Mouse (Mus musculus): ENCODE measurements at regions not wholly inside any gene's neighbourhood (a gene's known extent, or its start where the extent isn't known, plus 50 kb on each side); places are given as distances from the start of the nearest gene placed in this dataset.

DNA sequence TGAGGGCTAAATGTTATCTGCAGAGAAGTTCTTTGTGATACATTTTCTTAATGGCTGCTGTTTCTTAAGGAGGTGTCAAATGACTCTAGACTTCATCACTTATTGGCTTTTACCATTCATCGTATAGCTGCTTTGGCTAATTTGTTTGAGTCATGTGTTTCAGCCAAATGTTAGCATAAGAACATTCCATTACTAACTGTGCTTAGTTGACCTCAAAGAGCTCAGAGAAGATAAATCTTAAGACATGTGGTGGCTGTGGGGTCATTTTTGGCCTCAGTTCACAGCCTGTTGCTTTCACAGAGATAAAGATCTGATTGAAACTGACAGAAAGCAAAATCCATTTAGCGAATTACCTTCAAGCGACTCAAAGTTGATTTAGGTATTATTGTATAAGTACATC is 743.6 kb downstream of the Hdgfl1 start:
- TF ChIP-seq CTCF (IDR thresholded peaks at IDR 0.05; ENCODE audit: low read depth, low read length) (no peak), POLR2A (IDR thresholded peaks at IDR 0.05; ENCODE audit: borderline replicate concordance, low read depth, low read length) (no peak)
- H3K4me1 ChIP-seq (ENCODE audit: control insufficient read depth, insufficient read depth, low read length): no peaks in the 10 kb centered on the region
- no peak overlapping the region for H3K27ac ChIP-seq (ENCODE audit: insufficient read depth, low read depth, low read length)
- no peak overlapping the region for H3K4me3 ChIP-seq (ENCODE audit: insufficient read depth, low read length)

DNA sequence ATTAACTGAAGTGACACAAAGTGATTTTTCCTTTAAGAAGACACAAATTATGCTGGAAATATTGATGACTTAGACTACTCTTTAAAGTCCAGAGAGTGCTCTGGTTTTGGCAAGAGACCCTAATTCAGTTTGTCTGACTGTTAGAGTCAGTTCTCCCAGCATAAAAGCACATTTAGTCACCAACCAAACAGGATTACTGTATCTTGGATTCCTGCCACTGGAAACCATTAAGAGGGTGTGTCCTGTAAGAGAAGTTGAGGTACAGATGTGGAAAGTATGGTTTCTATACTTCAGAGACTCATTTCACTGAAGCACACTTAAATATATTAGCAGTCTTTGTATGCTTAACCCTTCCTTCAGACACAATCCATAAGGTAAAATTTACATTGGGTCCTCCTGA is 745.3 kb downstream of the Hdgfl1 start:
- Histone ChIP-seq H3K4me3 (ENCODE audit: insufficient read depth, low read length) (no peak overlapping the region), H3K27ac (ENCODE audit: insufficient read depth, low read depth, low read length) (no peak overlapping the region), H3K4me1 (ENCODE audit: control insufficient read depth, insufficient read depth, low read length) (no peaks in the 10 kb centered on the region)
- TF ChIP-seq CTCF (IDR thresholded peaks at IDR 0.05; ENCODE audit: low read depth, low read length): no peak
- TF ChIP-seq POLR2A (IDR thresholded peaks at IDR 0.05; ENCODE audit: borderline replicate concordance, low read depth, low read length): no peak

GRCm38 (mm10) chr13:26020491-26020890 is 749.5 kb downstream of the Hdgfl1 start:
- TF ChIP-seq POLR2A (IDR thresholded peaks at IDR 0.05; ENCODE audit: borderline replicate concordance, low read depth, low read length) (no peak), CTCF (IDR thresholded peaks at IDR 0.05; ENCODE audit: low read depth, low read length) (no peak)
- Histone ChIP-seq H3K27ac (ENCODE audit: insufficient read depth, low read depth, low read length) (no peak overlapping the region), H3K4me3 (ENCODE audit: insufficient read depth, low read length) (no peak overlapping the region), H3K4me1 (ENCODE audit: control insufficient read depth, insufficient read depth, low read length) (no peaks in the 10 kb centered on the region)

GRCm38 (mm10) chr13:26009131-26009530 is 738.8 kb upstream of the Nrsn1 start:
- H3K4me1 ChIP-seq (ENCODE audit: control insufficient read depth, insufficient read depth, low read length): no peaks in the 10 kb centered on the region
- TF ChIP-seq CTCF (IDR thresholded peaks at IDR 0.05; ENCODE audit: low read depth, low read length): no peak
- no peak for TF ChIP-seq POLR2A (IDR thresholded peaks at IDR 0.05; ENCODE audit: borderline replicate concordance, low read depth, low read length)
- no peak overlapping the region for H3K27ac ChIP-seq (ENCODE audit: insufficient read depth, low read depth, low read length)
- no peak overlapping the region for H3K4me3 ChIP-seq (ENCODE audit: insufficient read depth, low read length)

DNA sequence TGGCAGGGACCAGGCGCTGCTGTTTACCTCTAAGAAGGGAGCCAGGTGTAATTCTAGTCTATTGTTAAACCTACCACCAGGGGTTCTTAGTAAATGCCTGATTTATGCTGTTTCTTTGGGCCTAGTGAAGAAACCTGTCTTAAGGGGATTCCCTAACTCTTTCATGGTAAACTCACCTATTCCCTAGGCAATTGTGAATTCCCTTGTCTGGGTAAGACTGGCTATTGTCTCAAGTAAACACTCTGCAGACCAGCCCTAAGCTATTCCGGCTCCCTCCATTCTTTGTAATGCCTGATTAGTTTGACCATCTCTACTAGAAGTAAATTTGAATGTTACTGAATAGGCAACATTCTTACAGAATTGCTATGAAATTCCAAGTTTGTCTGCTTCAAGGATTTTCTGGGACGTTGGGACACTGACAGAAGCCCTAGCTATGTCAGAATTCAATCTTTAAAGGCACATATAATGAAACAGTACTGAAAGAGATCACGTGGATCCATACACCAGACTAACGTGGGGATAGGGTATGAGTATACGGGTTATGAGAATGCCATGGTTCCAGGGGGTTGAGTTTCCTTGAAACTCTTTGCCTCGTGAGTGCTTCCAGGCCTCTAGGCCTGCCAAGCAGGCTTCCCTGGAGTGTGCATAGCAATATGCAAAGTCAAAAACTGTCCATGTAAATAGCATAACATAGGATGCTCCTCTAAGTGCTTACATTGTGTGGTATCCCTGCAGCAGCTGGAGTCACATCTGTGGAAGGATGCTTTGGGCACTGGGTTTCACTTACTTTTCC is 734.7 kb upstream of the Nrsn1 start:
- no peaks in the 10 kb centered on the region for H3K4me1 ChIP-seq (ENCODE audit: control insufficient read depth, insufficient read depth, low read length)
- no peak overlapping the region for H3K27ac ChIP-seq (ENCODE audit: insufficient read depth, low read depth, low read length)
- no peak for TF ChIP-seq POLR2A (IDR thresholded peaks at IDR 0.05; ENCODE audit: borderline replicate concordance, low read depth, low read length)
- no peak for TF ChIP-seq CTCF (IDR thresholded peaks at IDR 0.05; ENCODE audit: low read depth, low read length)
- no peak overlapping the region for H3K4me3 ChIP-seq (ENCODE audit: insufficient read depth, low read length)

DNA sequence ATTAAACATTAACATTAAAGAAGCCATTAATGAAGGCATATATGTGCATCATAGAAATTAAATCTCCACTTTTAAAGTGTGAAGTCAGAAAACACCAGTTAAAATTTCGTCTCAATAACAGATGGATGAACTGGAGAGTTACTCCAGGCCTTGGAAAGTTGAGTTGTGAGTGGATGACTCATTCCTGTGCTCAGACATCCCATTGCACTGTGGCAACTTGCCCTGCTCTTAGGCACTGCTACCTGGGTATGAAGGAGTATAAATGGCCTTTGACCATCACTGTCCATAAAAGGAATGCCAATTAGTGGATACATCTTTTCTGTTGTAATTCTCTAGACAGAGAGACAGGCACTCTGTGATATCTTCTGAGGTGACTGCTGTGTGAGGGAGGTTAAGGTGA is 723.2 kb upstream of the Nrsn1 start:
- Histone ChIP-seq H3K27ac (ENCODE audit: insufficient read depth, low read depth, low read length) (no peak overlapping the region), H3K4me1 (ENCODE audit: control insufficient read depth, insufficient read depth, low read length) (no peaks in the 10 kb centered on the region), H3K4me3 (ENCODE audit: insufficient read depth, low read length) (no peak overlapping the region)
- TF ChIP-seq POLR2A (IDR thresholded peaks at IDR 0.05; ENCODE audit: borderline replicate concordance, low read depth, low read length) (no peak), CTCF (IDR thresholded peaks at IDR 0.05; ENCODE audit: low read depth, low read length) (no peak)

DNA sequence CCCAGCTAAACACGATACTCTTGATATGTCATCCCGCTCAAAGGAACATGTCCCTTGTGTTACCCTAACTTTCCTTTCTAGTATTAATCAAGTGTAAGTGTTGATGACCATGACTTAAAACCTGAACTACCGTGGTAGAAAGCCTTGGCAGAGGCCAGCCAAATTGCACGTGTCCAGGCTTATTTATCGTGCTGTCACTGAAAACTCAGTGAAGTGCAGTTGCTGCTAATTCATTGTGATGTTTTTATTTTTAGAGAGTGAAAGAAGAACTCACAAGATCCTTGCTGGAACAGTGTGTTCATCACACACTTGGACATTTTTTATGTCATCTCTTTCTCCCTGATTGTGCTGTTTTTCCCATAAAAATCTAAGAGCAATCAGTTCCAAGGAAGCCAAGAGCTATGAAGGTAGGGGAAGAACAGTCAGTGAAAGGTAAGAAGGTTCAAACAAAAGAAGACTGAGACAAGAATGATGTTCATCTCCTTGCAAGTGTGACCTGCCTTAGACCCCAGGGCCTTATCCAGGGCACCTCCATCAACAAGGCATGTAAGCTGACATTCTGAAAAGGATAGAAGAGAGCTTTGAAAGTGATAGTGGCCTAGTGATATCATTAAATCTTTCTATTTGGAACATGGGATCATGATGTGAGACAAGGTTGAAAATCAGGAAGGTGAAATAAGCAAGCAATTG is 718.9 kb upstream of the Nrsn1 start:
- Histone ChIP-seq H3K4me1 (ENCODE audit: control insufficient read depth, insufficient read depth, low read length) (no peaks in the 10 kb centered on the region), H3K4me3 (ENCODE audit: insufficient read depth, low read length) (no peak overlapping the region), H3K27ac (ENCODE audit: insufficient read depth, low read depth, low read length) (no peak overlapping the region)
- TF ChIP-seq POLR2A (IDR thresholded peaks at IDR 0.05; ENCODE audit: borderline replicate concordance, low read depth, low read length) (no peak), CTCF (IDR thresholded peaks at IDR 0.05; ENCODE audit: low read depth, low read length) (no peak)

DNA sequence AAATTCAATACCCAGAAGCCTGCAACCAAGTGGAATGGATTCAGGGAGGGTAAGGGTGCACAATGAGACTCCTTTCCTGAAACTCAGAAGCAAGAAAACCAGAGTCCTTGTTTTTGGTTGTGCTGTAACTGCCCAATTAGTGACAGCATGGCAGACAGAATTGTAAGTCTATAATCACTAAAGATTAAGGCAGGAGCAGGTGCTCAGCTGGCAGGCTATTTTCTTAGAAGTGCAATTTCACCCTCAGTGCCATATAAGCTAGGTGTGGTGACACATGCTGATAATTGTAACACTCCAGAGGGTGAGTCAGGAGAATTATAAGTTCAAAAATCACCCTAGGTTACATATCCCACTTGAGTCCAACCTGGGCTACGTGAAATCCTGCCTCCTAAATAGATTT is 714.2 kb upstream of the Nrsn1 start:
- TF ChIP-seq CTCF (IDR thresholded peaks at IDR 0.05; ENCODE audit: low read depth, low read length) (no peak), POLR2A (IDR thresholded peaks at IDR 0.05; ENCODE audit: borderline replicate concordance, low read depth, low read length) (no peak)
- no peaks in the 10 kb centered on the region for H3K4me1 ChIP-seq (ENCODE audit: control insufficient read depth, insufficient read depth, low read length)
- H3K27ac ChIP-seq (ENCODE audit: insufficient read depth, low read depth, low read length): no peak overlapping the region
- H3K4me3 ChIP-seq (ENCODE audit: insufficient read depth, low read length): no peak overlapping the region

DNA sequence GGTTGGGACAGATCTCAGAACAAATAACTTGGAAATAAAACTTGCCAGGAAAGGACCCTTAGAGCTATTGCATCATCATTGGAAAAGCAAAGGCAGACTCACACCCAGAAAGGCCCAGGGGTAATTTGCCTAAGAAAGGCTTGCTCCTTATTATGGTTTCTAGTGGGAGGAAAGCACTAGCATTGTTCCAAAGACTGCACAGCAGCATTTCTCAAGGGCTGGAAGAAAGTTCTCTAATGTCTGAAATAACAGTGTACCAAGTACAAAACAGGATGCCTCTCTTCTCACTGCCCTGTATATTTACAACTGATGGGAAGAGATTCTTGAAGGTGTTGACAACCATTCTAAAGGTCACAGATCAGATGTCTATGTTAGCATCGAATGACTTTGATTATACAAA is 713.4 kb upstream of the Nrsn1 start:
- no peaks in the 10 kb centered on the region for H3K4me1 ChIP-seq (ENCODE audit: control insufficient read depth, insufficient read depth, low read length)
- H3K4me3 ChIP-seq (ENCODE audit: insufficient read depth, low read length): no peak overlapping the region
- no peak overlapping the region for H3K27ac ChIP-seq (ENCODE audit: insufficient read depth, low read depth, low read length)
- TF ChIP-seq POLR2A (IDR thresholded peaks at IDR 0.05; ENCODE audit: borderline replicate concordance, low read depth, low read length) (no peak), CTCF (IDR thresholded peaks at IDR 0.05; ENCODE audit: low read depth, low read length) (no peak)

DNA sequence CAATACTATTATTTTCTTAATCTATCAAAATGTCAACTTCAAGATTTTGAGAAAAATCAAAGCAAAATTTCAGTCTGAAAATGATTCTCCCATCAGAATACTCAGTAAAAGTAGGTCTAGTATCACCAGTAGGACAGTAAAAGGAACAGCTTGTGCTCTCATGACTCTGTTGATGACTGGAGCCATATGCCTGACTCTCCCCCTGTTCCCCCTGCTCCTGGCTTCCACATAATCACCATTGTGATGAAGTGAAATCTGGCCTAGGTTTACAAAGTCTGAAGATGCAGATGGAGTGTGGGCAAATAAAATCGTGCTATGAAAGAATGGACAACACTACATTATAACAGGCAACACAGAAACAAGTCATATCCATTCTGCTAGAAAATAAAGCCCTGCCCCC is 708.3 kb upstream of the Nrsn1 start:
- Histone ChIP-seq H3K4me3 (ENCODE audit: insufficient read depth, low read length) (no peak overlapping the region), H3K4me1 (ENCODE audit: control insufficient read depth, insufficient read depth, low read length) (no peaks in the 10 kb centered on the region), H3K27ac (ENCODE audit: insufficient read depth, low read depth, low read length) (no peak overlapping the region)
- TF ChIP-seq CTCF (IDR thresholded peaks at IDR 0.05; ENCODE audit: low read depth, low read length) (no peak), POLR2A (IDR thresholded peaks at IDR 0.05; ENCODE audit: borderline replicate concordance, low read depth, low read length) (no peak)

Measured in bone marrow macrophage, adult 2 months (primary cell).